9 mouse cellular contexts compared by ENCODE assay signal in the genomic region with DNA sequence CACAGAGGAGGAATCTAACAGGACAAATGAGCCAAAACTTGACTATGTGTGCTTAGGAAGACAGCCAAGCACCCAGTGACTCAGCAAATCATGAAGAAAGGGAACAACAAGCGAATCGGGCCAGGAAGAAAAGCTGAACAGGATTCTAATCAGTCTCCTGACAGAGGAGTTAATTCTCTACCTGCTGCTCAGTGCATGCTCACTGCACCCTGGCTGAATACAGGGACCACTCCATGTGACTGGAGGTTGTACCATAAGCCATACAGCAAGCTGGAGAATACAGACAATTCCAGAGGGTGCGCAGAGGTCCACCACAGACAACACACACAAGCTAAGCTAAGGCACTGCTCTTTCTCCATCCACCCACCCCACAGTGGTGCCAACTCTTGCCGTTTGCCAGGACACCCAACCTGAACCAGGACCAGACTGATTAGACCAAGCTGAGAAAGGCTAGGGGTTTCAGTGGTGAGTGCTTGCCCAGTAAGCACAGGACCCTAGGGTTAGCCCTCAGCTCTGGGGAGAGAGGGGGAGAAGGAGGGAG. TPM values are rescaled to one million over a fixed set of nuclear protein-coding genes. Genes with fewer than 3 reads are reported as not detected.
DNase-seq lines count a peak whose midpoint lies in the region; ATAC-seq and TF ChIP-seq lines count a peak whose summit lies in the region.
"Had no signal": no experiment of that assay in that cellular context is flagged by ENCODE, and none has a peak within 500 bp of the region (broad histone marks: within the 10 kb centered on the region; RNA-seq: fewer than 3 reads in every experiment).

No protein-coding gene starts in this region.

- H3K36me3 ChIP-seq in C2C12 (ENCODE audit: control insufficient read depth, insufficient read depth) = peaks cover 6% of the 10 kb centered on the region
- H3K36me3 ChIP-seq in liver, embryonic 15.5 days (replicated peaks) = no peaks in the 10 kb centered on the region
- H3K36me3 ChIP-seq: neural tube, embryonic 13.5 days had no signal

- H3ac ChIP-seq in C2C12 (ENCODE audit: control insufficient read depth, insufficient read length, low read depth) = peak overlapping the region; percentile 38

- 41% methylated on average over 4 of the region's 4 CpGs for WGBS in liver, embryonic 15.5 days (ENCODE audit: insufficient replicate concordance)

- no peak overlapping the region for H3K4me3 ChIP-seq in C2C12 (ENCODE audit: insufficient read depth, poor library complexity, severe bottlenecking)
- no peak overlapping the region for H3K4me3 ChIP-seq in liver, embryonic 15.5 days (replicated peaks)
- H3K4me3 ChIP-seq: neural tube, embryonic 13.5 days had no signal

- peak; percentile 33 for ATAC-seq in frontal cortex, adult (ENCODE audit: low TSS enrichment)
- no peak for ATAC-seq in liver, embryonic 15.5 days (ENCODE audit: insufficient read depth)

- H3K27me3 ChIP-seq in C2C12 (ENCODE audit: control insufficient read depth, insufficient read depth, insufficient read length) = no peaks in the 10 kb centered on the region
- no peaks in the 10 kb centered on the region for H3K27me3 ChIP-seq in liver, embryonic 15.5 days
- H3K27me3 ChIP-seq: neural tube, embryonic 13.5 days had no signal

- peak overlapping the region; percentile 48 for H3K27ac ChIP-seq in liver, embryonic 15.5 days (replicated peaks)
- H3K27ac ChIP-seq: neural tube, embryonic 13.5 days had no signal

- H3K4me2 ChIP-seq in liver, embryonic 15.5 days = peak overlapping the region; percentile 39
- H3K4me2 ChIP-seq: neural tube, embryonic 13.5 days had no signal

- H3K9me3 ChIP-seq in liver, embryonic 15.5 days (replicated peaks) = no peaks in the 10 kb centered on the region
- H3K9me3 ChIP-seq: neural tube, embryonic 13.5 days had no signal

- peak; percentile 69 for DNase-seq in 3134 (ENCODE audit: extremely low read depth, insufficient read length, low spot score)
- peak; percentile 86 for DNase-seq in kidney, adult 9 months
- DNase-seq in telencephalon, adult 2 months (ENCODE audit: low read depth, low spot score) = peak; percentile 65
- no peak for DNase-seq in cerebellum, postnatal 36 days
- DNase-seq in retina, postnatal 1 day = no peak

- peaks cover 25% of the 10 kb centered on the region for H3K4me1 ChIP-seq in liver, embryonic 15.5 days (replicated peaks)

- no peak overlapping the region for H3K9ac ChIP-seq in liver, embryonic 15.5 days
- H3K9ac ChIP-seq: neural tube, embryonic 13.5 days had no signal

- H3K79me2 ChIP-seq in C2C12 (ENCODE audit: control insufficient read depth, insufficient read depth) = no peaks in the 10 kb centered on the region

- H3K79me3 ChIP-seq in C2C12 (ENCODE audit: low read depth) = peaks cover 6% of the 10 kb centered on the region

- no peak for TF ChIP-seq CTCF in C2C12 (IDR thresholded peaks at IDR 0.05; ENCODE audit: control insufficient read depth, insufficient read depth, insufficient read length)

TF ChIP-seq in C2C12, 6 proteins besides CTCF, POLR2A, EP300 and RAD21:
- TF ChIP-seq CEBPB (IDR thresholded peaks at IDR 0.05; ENCODE audit: low read depth) (no peak), MAX (IDR thresholded peaks at IDR 0.05) (peak; percentile 44), MYOG (IDR thresholded peaks at IDR 0.05; ENCODE audit: control insufficient read depth, extremely low read depth, insufficient read length) (no peak), FOSL1 (IDR thresholded peaks at IDR 0.05; ENCODE audit: insufficient read depth, low read length, poor library complexity, severe bottlenecking) (no peak)

RNA-seq across cellular contexts. Expression of a gene that starts 4.4 kb away (rescaled TPM):
- 89.8 TPM for polyA plus RNA-seq in C2C12 (2012; fragmentation: generic; extraction: Trizol)
- 415 and 453 TPM in 2 replicates for polyA plus RNA-seq in liver, embryonic 15.5 days (2015; fragmentation: Nextera tagmentation; extraction: Ambion mirVana)

RNA-seq across cellular contexts. Expression of a gene that starts 27.1 kb away (rescaled TPM):
- 7.7 TPM for polyA plus RNA-seq in C2C12 (2012; fragmentation: generic; extraction: Trizol)
- polyA plus RNA-seq in liver, embryonic 15.5 days (2015; fragmentation: Nextera tagmentation; extraction: Ambion mirVana) = 6.3 and 7.1 TPM in 2 replicates

RNA-seq across cellular contexts. Expression of a gene that starts 31.3 kb away (rescaled TPM):
- polyA plus RNA-seq in C2C12 (2012; fragmentation: generic; extraction: Trizol) = 0.39 TPM
- 18.5 and 19.1 TPM in 2 replicates for polyA plus RNA-seq in liver, embryonic 15.5 days (2015; fragmentation: Nextera tagmentation; extraction: Ambion mirVana)

RNA-seq across cellular contexts. Expression of a gene that starts 44.3 kb away (rescaled TPM):
- not detected for polyA plus RNA-seq in C2C12 (2012; fragmentation: generic; extraction: Trizol)
- 14.9 and 15.4 TPM in 2 replicates for polyA plus RNA-seq in liver, embryonic 15.5 days (2015; fragmentation: Nextera tagmentation; extraction: Ambion mirVana)
- polyA plus RNA-seq: neural tube, embryonic 13.5 days had no signal

Comparison
In these comparisons a context has a peak if more than half of its experiments do, and no peak if none do; other contexts are left out.
1. DNase-seq: peak in 3134 (single experiment), kidney, adult 9 months (single experiment) and telencephalon, adult 2 months (single experiment); none in cerebellum, postnatal 36 days (0 of 2) and retina, postnatal 1 day (single experiment).
2. RNA of a gene that starts 31.3 kb away (polyA plus RNA-seq): 18.5 to 19.1 TPM in liver, embryonic 15.5 days; 0.39 TPM in C2C12 (single experiment); every median in the first group is over 10 times any median in the second.